Mouse (Mus musculus): Measurements from ENCODE around the gene Prkcq.
A peak's percentile ranks its signal among the peaks of the same experiment; 100 is the strongest.
"Not testable (repeated sequence)": the region's sequence is repeated elsewhere in the genome, so short reads cannot be mapped to it uniquely, and the experiment has no call there.

The Prkcq gene

DNA sequence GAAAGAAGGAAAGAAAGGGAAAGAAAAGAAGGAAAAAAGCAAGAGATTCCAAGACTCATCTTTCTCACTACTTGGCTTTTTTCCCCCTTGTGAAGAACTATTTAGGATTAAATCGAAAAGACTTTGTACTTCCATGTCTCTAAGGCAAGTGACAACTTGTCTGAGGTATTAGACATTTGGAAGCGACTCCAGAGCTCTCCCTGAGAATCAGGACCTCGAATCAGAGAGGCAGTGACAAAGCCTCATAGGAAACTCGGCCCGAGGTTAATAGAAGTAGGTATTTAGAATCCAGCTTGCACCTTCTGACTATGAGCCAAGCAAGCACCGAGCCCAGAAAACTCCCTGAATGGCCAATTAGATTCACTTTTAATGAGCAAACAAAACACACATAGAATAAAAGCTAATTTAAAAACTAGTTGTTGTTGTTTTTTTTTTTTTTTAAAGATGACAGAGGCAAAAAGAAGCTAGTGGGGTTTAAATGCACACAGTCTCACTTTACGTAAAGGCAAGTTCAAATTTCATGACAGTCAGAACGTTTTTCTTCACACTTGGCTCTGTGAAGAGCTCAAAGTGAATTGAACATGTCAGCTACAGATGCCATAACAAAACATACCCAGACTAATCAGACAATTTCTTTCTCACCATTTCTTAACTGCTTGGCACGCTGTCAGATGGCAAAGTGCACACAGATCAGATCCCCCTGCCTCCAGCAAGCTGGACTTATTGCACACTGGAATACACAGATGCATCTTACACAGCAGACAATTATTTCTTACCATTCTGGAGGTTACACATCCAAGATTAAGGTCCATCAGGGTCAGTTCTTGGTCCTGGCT lies 119.9 kb downstream of the Prkcq start:
- no peak for DNase-seq (ENCODE audit: low read depth)

DNA sequence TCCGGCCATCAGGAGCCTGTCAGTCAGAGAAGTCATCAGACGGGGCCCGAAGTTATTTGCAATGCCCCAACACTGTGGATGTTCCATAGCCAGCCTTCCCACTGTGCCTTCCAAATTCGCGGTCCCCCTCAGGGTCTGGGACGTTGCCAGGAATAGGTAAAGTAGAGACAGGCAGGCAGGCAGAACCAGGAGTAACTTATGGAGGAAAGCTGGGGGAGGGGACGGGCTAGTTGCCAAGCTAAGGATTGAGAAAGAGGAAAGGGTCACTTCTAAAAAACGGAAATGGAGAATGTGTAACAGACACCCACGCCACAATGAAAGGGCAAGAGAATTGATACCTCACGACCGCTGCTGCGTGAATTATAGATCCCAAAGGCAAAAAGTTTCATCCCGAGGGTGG lies 121.2 kb downstream of the Prkcq start:
- no peak for DNase-seq (ENCODE audit: low read depth)

DNA sequence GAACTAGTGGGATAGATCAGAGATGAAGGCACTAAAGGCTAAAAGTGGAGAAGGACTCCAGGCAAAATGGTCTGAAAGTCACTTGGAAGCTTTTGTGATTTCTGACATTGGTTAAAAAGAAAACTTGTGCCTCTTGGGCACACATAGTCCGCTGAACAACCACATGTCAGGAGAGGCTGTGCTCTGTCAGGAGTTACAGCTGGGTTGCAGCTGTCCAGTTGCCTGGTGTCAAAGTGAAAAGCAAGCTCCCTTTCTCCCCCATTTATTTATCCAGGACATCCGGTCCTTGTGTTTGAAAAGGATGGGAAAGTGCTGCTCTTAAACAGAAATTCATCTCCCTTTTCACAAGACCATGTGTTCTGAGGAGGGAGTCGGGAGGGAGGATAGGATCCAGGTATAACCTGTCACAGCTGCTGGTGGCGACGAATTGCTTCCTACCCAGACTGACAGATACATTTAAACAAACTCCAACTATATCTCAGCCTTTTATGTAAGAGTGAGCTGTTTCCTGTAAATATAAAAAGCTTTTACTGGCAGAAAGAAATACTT lies 122.8 kb downstream of the Prkcq start:
- no peak for DNase-seq (ENCODE audit: low read depth)

DNA sequence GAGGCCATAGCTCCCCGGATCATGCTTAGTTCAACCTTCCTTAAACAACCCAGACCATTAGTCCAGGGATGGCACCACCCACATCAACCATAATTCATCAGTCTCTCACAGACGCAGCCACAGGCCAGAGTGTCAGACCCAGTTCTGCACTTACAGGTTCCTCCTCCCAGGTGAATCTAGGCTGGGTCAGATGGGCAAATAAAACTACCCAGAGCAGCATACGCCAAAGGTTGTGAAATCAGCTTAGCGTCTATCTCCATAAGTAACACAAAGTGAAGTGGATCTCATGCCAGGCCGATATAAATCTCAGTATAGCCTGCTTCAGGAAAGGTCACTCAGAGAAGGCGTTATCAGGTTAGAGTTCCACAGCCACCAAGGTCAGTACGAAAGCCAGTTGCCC lies 126.9 kb downstream of the Prkcq start:
- DNase-seq (ENCODE audit: low read depth) = no peak

DNA sequence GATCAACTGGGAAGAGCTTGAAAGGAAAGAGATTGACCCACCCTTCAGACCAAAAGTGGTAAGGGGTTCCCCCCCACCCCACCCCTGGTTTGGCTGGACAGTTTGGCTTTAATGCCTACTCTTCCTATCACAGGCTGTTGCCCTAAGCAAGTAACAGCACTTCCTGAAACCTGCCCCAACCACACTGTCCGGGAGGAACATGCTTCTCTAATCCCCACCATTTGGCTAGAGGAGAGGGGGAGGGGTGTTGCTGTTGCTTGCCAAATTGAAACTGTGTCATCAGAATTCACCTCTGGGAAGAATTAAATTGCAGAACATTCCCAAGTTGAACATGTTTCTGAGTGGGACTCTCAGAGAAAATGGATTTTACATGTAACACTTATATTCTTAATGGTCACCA lies 127.5 kb downstream of the Prkcq start:
- DNase-seq (ENCODE audit: low read depth) = no peak

DNA sequence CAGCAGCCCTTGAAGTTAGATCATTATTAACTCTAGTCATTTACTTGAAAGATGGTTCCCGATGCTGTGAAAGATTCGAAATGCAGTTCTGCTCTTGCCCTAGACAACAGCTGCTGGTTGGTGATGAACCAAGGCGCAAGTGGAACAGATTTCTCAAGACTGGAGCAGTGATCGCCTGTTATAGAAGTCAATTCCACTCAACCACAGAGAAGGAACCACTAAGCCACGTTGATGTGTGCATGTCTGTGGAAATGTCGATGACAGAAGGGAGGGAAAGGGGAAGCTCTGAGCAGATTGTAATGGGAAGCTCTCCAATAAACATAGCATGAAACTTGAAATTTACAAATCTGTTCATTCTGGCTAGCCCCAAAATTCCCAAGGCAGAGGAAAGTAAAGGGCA lies 128.5 kb downstream of the Prkcq start:
- no peak for DNase-seq (ENCODE audit: low read depth)

DNA sequence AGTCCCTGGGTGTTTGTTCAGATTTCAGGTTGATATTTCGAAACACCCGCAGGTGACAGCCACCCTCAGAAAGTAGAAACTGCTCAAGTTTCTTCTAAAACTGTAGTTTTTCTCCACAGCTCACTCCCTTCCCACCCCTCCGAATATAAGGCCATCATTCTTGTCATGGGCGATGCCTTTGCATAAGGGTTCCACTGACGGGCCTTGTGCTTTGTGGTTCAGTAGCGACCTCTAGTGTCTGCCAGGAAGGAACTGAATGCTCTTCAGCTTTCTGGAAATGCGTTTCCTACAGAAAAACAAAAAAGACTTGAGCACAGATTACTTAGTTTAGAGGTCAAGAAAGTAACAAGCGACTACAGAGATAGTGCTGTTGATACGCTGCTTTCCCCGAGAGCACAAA lies 148.3 kb downstream of the Prkcq start:
- no peak for DNase-seq (ENCODE audit: low read depth)

DNA sequence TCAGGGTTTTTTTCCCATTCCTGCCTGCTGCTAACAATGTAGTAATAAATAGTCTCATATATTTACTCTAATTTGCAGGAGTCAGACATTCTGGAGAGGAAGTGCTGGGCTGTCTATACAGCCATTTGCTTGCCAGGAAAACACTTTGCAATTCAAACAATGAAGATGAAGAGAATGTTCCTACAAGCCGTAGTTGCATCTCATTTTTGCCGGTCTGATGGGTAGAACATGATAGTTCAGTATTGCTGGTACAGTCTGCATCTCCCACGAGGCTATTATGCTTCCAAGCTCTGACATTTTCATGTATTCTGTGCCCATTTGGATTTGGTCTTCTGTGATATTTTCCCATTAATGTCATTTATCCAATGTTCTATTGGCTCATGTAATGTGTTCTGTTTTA lies 150.5 kb downstream of the Prkcq start:
- DNase-seq (ENCODE audit: low read depth) = no peak

DNA sequence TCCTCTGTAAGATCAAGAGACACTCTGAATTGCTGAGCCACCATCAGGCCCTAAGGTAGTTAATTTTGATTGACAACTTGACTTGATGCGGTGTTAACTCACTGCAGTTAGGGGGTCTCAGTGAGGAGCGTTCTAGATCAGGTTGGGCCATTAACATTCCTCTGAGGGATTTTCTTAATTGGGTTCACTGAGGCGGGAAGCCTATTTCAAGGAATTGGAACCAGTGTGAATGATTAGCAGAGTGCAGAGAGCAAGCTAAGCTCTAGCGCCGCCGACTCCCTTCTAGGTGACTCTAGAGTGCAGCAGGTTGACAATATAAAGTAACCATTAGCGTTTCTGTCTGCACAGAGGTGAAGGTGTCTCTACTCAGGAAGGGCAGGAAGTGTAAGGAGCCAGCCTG lies 155.4 kb downstream of the Prkcq start:
- DNase-seq (ENCODE audit: low read depth) = no peak

DNA sequence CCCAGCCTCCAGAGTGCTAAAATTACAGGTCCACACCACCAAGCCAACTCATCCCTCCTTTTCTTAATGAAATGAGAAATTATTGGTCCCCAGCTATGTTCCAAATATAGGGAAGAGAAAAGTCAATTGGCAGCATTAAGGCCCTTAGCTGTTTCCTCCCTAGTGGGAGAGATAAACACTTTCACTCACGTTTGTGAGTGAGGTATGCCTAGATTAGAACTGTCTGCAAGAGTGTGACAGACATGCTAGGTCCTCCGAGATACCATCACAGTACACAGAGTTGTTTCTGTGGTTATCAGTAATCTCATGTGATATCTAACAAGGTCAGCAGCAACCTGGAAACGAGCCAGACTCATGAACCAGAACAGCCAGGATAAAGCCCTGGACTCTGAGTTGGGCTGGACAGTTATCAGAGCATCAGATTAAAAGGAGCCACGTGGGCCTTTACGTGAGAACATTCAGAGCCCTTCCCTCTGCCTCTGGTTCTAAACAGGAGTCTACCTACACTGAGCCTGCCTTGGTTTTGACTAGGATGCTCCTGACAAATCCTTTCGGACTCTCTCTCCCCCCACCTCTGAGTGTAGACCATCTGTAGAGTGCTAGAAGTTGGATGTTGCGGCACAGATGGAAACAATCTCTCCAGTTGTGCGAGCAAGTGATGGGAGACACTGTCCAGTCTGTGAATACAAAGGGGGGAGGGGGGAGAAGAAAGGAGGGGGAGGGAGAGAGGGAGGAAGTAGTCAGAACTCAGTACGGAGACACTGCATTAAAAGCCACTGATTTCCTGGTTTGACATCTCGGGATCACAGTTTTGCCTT lies 157.7 kb downstream of the Prkcq start:
- DNase-seq (ENCODE audit: low read depth) = no peak

DNA sequence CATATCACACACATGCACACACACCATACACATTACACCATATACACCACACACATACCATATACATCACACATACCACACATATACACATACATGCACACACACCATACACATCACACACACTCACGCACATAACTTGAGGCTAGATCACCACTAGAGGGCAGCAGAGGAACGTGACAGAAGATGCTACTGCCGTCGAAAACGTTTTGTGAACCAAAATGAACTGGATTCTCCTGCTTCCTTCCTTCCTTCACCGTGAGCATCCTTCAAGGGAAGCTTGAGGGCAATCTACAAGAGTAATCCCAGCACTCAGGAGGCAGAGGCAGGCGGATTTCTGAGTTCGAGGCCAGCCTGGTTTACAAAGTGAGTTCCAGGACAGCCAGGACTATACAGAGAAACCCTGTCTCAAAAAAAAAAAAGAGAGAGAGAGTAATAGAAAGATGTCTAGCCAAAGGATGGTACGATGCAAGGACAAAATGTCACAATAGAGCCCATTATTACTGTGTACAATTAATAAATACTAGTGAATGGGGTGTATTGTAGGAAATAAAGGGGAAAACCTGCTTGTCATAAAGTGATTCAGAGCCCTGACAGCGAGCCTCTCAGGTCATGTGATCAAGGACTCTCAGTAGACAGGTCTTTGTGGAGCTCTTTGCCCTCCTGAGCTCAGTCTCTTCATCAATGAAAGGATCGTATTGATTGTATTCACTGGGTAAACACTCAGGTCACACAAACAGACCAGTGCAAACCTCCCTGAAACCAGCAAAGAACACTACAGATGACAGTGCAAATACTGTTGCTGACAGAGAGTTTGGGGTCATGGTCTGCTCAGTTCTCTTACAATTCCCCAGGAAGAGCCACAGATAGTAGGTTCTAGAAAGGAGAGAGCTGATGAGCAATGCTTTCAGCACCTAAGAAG lies 159.9 kb downstream of the Prkcq start:
- DNase-seq (ENCODE audit: low read depth) = peak; percentile 47

DNA sequence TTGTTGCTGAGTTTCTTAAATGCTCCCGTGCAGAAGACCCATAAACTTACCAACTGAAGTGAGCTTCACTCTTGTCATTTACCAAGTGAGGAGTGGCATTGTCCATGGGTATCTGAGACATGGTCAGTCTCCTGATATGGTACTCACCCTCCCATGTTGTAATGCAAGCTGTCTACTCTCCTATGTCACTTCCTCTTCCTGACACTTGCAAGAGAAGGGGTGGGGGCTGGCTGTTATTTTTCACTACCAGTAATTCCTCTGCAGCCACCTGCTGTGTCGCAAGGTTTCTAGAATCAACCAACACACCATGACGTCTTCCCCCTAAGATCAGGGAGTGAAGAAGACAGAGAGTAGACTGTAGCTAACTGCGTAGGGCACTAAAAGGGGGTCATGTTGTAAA lies 160.6 kb downstream of the Prkcq start:
- no peak for DNase-seq (ENCODE audit: low read depth)

DNA sequence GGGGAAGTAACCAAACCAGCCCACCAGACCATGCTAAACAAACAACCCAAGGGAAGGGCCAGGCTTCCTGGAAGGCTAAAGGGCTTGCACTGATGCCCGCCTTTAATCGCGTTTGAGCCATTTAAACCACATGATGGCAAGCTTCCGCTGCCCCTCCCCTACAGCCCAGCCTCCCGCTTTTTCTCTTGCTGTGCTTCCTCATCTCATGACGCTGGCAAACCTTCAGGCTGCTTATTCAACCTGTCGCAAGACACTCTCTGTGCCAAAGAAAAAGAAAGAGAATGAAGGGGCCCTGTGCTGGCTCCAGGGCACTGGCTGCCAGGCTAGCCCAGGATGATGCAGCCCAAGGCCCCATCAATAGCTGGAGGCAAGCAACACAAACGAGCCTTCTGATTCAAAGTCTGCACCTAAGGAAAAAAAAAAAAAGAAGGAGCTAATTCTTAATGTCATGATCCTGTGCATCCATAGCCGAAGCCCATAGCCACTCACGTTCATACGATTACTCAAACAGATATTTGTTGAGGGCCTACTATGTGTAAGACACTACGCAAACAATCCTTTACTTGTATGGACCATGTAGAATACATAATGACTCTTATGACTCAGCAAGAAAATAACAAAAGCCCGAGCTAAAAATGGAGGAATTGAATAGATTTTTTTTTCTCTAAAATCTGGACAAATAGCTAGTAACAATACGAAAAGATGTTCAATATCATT lies 161.6 kb downstream of the Prkcq start:
- DNase-seq (ENCODE audit: low read depth) = no peak

DNA sequence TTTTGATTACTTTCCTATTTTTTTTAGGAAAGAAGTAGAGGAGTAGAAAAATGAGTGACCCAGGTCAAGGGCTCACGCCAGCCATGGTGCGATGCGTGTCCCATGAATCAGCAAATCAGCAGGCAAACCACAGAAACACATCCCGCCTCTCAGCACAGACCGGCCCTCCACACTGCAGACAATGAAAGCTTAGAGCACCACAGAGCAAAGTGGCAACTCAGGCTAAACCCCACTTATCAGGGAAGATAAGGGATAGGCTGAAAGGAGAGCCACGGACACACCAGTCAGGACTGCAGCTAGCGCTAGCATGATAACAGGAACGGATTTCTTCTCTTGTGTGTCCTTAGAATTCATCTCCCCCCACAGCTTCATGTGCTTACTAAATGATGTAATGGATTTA lies 164.4 kb downstream of the Prkcq start:
- DNase-seq (ENCODE audit: low read depth) = no peak

DNA sequence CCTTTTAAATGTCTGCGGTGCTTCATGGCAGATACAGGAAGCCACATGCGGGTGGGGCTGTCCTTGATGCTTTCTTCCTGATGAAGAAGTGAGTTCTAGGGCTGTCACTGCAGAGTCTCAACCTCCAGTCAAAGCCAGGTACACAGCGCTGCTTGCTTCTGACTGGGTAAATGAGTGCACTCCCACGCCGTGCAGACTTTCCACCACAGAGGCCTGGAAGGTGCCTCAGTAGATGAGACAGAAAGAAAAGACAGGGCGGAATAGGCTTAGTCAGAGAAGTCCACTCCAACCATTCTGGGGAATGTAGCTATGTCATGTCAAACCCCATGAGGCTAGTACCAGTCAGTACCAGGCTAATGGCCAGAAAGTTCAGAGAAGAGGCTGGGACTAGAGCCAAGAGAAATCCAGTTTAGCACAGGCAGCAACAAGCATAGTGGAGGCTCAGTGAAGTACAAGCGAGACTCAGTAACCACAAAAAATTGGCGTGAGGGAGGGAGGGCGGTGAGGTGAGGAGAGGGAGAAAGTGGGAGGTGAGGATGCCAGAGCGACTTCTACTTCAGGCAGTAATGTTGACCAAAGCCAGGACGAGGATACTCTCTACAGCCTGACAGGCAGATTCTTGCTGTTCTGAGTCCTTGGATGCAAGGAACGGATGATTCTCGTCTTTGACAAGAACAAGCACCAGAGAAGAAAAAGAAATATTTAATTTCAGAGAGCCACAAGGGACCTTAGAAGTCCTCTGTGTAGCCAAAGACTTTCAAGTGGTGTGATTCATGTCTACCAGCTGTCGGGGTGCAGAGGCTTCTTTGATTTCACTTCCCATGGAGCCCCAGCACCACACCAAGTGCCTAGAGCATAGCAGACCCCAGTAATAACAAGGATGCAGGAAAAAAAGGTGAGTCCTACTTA lies 167.3 kb downstream of the Prkcq start:
- DNase-seq (ENCODE audit: low read depth) = peak; percentile 95

DNA sequence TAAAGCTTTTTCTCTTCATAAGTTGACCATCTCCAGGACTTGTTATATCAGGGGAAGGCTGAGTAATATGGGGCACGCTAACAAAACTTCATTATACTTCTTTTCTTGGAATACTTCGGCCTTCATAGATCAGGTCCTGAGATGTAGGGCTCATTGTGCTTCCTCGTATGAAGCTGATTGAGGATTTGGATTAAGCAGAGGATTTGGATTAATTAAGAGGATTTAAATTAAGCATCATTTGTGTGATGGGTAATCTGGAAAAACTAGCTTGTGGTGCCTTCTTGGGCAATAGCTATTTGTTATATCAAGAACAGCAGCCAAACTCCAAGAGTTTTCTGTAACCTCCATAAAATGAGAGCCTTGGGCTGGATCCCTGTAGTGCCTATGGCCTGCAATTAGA lies 172.8 kb downstream of the Prkcq start:
- DNase-seq (ENCODE audit: low read depth) = no peak

DNA sequence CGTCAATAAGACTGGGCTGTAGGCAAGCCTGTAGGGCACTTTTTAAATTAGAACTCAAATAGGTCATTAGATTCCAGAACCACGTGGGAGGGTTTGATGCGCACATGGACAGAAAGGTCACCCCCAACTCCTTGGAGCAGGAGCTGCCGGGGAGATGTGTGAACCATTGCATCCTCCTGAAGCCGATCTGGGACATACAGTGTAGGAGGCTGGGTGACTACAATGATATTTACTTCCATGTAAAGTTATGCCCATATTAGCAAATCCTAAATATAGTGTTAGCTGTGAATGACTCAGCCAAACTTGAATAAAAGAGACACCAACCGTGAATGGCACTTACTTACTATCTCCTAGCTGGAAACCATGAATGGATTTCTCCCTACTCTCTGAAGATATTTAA lies 174.5 kb downstream of the Prkcq start:
- DNase-seq (ENCODE audit: low read depth) = not testable (repeated sequence)

DNA sequence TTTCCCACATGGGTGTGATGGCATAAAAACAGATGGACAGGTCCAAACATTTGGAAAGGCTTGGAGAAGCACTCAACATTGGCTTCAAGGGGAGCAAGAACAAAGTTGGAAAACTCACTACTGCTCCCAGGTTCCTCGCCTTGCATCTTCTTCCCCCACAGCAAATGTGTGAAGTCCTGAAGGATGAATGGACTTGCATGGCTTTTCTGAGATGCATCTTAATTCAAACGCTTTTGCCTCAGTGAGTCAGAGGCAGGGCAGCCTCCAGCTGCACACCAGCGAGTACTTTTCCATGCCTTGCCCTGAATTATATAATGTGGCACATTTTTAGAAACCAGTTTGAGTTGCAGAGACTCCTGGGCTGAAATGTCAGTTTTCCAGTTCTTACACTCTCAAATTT lies 175.9 kb downstream of the Prkcq start:
- DNase-seq (ENCODE audit: low read depth) = no peak
